Mouse (Mus musculus) liver, adult 2 months (tissue): Measurements from ENCODE around the gene Ankrd13d.

Experiments used
- CTCF ChIP-seq: fragments of 200-500 bp; IDR thresholded peaks from 2 replicates; pipeline ENCODE4 v1.5.1; 2011; ENCODE audit warnings: low read depth, low read length, control low read depth
- POLR2A ChIP-seq: fragments of 200-500 bp; IDR thresholded peaks from 2 replicates; pipeline ENCODE4 v1.6.1; 2011; ENCODE audit warnings: low read length, control low read depth; ENCODE audit not compliant: insufficient read depth; ENCODE audit errors: extremely low read depth

GRCm38 (mm10) chr19:4309302-4309701, 26.4 kb upstream of the Ankrd13d start:
- no peak for TF ChIP-seq CTCF
- TF ChIP-seq POLR2A: no peak
